Comparison of ENCODE assay signal across 10 mouse cellular contexts in the genomic region with DNA sequence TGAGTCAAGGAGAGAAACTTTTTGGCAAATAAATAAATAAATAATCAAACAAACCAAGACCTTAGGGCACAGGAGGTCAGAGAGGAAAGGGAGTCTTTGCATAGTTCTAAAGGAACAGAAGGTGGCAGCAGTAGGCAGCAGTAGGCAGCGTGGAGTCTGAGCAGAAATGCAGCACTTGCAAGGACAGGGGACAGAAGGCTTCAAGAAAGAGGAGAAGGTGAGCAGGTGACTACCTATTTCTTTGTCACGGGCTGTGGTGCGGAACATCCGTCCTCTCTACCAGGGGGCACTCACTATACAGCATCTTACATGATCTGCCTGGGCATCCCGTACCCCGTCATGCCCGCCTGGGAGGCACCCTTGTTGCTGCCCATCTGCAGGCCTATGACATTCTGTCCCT. TPM values are rescaled to one million over a fixed set of nuclear protein-coding genes. Genes with fewer than 3 reads are reported as not detected.
DNase-seq lines count a peak whose midpoint lies in the region; ATAC-seq lines count a peak whose summit lies in the region.
"Had no signal": no experiment of that assay in that cellular context is flagged by ENCODE, and none has a peak within 500 bp of the region (broad histone marks: within the 10 kb centered on the region; RNA-seq: fewer than 3 reads in every experiment).

No protein-coding gene starts in this region.

- H3K9me3 ChIP-seq in limb, embryonic 11.5 days (ENCODE audit: control insufficient read depth, low read length), result no peaks in the 10 kb centered on the region
- H3K9me3 ChIP-seq in limb, embryonic 10.5 days (replicated peaks), result no peaks in the 10 kb centered on the region
- H3K9me3 ChIP-seq in midbrain, embryonic 15.5 days, result no peaks in the 10 kb centered on the region
- H3K9me3 ChIP-seq: liver, embryonic 13.5 days had no signal

- no peaks in the 10 kb centered on the region for H3K36me3 ChIP-seq in limb, embryonic 11.5 days (ENCODE audit: control insufficient read depth, insufficient read depth, low read length)
- peaks cover 26% of the 10 kb centered on the region for H3K36me3 ChIP-seq in limb, embryonic 10.5 days
- peaks cover 13% of the 10 kb centered on the region; the same call in 1 of the 2 replicates for H3K36me3 ChIP-seq in midbrain, embryonic 15.5 days (replicated peaks)
- H3K36me3 ChIP-seq: liver, embryonic 13.5 days had no signal

- no peak overlapping the region for H3K4me2 ChIP-seq in limb, embryonic 11.5 days (ENCODE audit: low read depth, severe bottlenecking)
- H3K4me2 ChIP-seq in midbrain, embryonic 15.5 days, result no peak overlapping the region
- H3K4me2 ChIP-seq: liver, embryonic 13.5 days had no signal

- no peak overlapping the region for H3K9ac ChIP-seq in limb, embryonic 11.5 days (ENCODE audit: low read length)
- H3K9ac ChIP-seq in midbrain, embryonic 15.5 days, result no peak overlapping the region
- H3K9ac ChIP-seq: liver, embryonic 13.5 days had no signal

- WGBS in limb, embryonic 11.5 days, result 77% methylated on average over 7 of the region's 7 CpGs
- WGBS in limb, embryonic 10.5 days, result 71% methylated on average over 7 of the region's 7 CpGs
- 70% methylated on average over 7 of the region's 7 CpGs for WGBS in midbrain, embryonic 15.5 days

- no peaks in the 10 kb centered on the region for H3K27me3 ChIP-seq in limb, embryonic 11.5 days (ENCODE audit: control insufficient read depth, insufficient read depth, low read length)
- no peaks in the 10 kb centered on the region for H3K27me3 ChIP-seq in limb, embryonic 10.5 days (ENCODE audit: low read depth, poor library complexity, severe bottlenecking)
- no peaks in the 10 kb centered on the region for H3K27me3 ChIP-seq in midbrain, embryonic 15.5 days (replicated peaks)
- H3K27me3 ChIP-seq: liver, embryonic 13.5 days had no signal

- intact Hi-C loops in gastrocnemius, postnatal 36 days (cut with DNase I), result no loop called here

- H3K4me1 ChIP-seq in limb, embryonic 11.5 days (ENCODE audit: control insufficient read depth, insufficient read depth, low read length), result no peaks in the 10 kb centered on the region
- no peaks in the 10 kb centered on the region for H3K4me1 ChIP-seq in limb, embryonic 10.5 days
- 0 out of 2 replicates have a peak, but pooled peaks cover 2% of the 10 kb centered on the region for H3K4me1 ChIP-seq in midbrain, embryonic 15.5 days
- H3K4me1 ChIP-seq: liver, embryonic 13.5 days had no signal

- 0 out of 2 replicates have a peak, but pooled peaks have one; percentile 17 for ATAC-seq in limb, embryonic 11.5 days (ENCODE audit: insufficient number of reproducible peaks, low FRiP score, low TSS enrichment, low read depth)
- peak; percentile 12; the same call in 1 of the 2 replicates for ATAC-seq in midbrain, embryonic 15.5 days (replicated peaks)

- DNase-seq in limb, embryonic 11.5 days (ENCODE audit: low spot score), result peak; percentile 25
- no peak for DNase-seq in limb, embryonic 10.5 days (ENCODE audit: low spot score)
- DNase-seq in adipocyte (ENCODE audit: low spot score), result peak; percentile 43
- DNase-seq in embryo, embryonic 11 days, result peak; percentile 13
- no peak for DNase-seq in gastrocnemius, postnatal 36 days
- no peak for DNase-seq in right cerebral cortex, adult 2 months (ENCODE audit: low spot score in 2 of 2)
- DNase-seq: adrenal gland, postnatal 14 days; liver, embryonic 13.5 days had no signal

- H3K4me3 ChIP-seq in limb, embryonic 11.5 days (ENCODE audit: low read depth, low read length), result no peak overlapping the region
- no peak overlapping the region for H3K4me3 ChIP-seq in limb, embryonic 10.5 days
- H3K4me3 ChIP-seq in midbrain, embryonic 15.5 days, result no peak overlapping the region
- H3K4me3 ChIP-seq: liver, embryonic 13.5 days had no signal

- H3K27ac ChIP-seq in limb, embryonic 11.5 days (replicated peaks; ENCODE audit: low read depth, low read length), result no peak overlapping the region
- no peak overlapping the region for H3K27ac ChIP-seq in limb, embryonic 10.5 days
- H3K27ac ChIP-seq in midbrain, embryonic 15.5 days, result no peak overlapping the region
- H3K27ac ChIP-seq: liver, embryonic 13.5 days had no signal

RNA-seq across cellular contexts. Expression of a gene that starts 13.1 kb away (rescaled TPM):
- 29.2 and 30.2 TPM in 2 replicates for polyA plus RNA-seq in limb, embryonic 11.5 days (2014; fragmentation: Nextera tagmentation; extraction: Ambion mirVana)
- polyA plus RNA-seq in limb, embryonic 10.5 days (2016; fragmentation: Nextera tagmentation; extraction: Ambion mirVana), result 23.5 and 28.5 TPM in 2 replicates
- polyA plus RNA-seq in midbrain, embryonic 15.5 days (2015; fragmentation: Nextera tagmentation; extraction: Ambion mirVana), result 390 and 409 TPM in 2 replicates
- under 1 TPM; 0.20 to 0.42 TPM for total RNA-seq in gastrocnemius, postnatal 36 days (2021)

RNA-seq across cellular contexts. Expression of a gene that starts 17.8 kb away (rescaled TPM):
- polyA plus RNA-seq in limb, embryonic 11.5 days (2014; fragmentation: Nextera tagmentation; extraction: Ambion mirVana), result 0.21 and 0.37 TPM in 2 replicates
- 0.18 TPM in 1 of 2 replicates, not detected in the other for polyA plus RNA-seq in limb, embryonic 10.5 days (2016; fragmentation: Nextera tagmentation; extraction: Ambion mirVana)
- 0.59 and 0.72 TPM in 2 replicates for polyA plus RNA-seq in midbrain, embryonic 15.5 days (2015; fragmentation: Nextera tagmentation; extraction: Ambion mirVana)
- total RNA-seq in gastrocnemius, postnatal 36 days (2021), result not detected
- polyA plus RNA-seq: heart, embryonic 14.5 days had no signal

RNA-seq across cellular contexts. Expression of a gene that starts 31.5 kb away (rescaled TPM):
- 33.6 and 39.5 TPM in 2 replicates for polyA plus RNA-seq in limb, embryonic 11.5 days (2014; fragmentation: Nextera tagmentation; extraction: Ambion mirVana)
- 38.8 and 43.0 TPM in 2 replicates for polyA plus RNA-seq in limb, embryonic 10.5 days (2016; fragmentation: Nextera tagmentation; extraction: Ambion mirVana)
- polyA plus RNA-seq in midbrain, embryonic 15.5 days (2015; fragmentation: Nextera tagmentation; extraction: Ambion mirVana), result 42.0 and 43.7 TPM in 2 replicates
- total RNA-seq in gastrocnemius, postnatal 36 days (2021), result 10 to 100 TPM in 1 of 2 experiments, 1 to 10 TPM in 1; 9.2 to 10.2 TPM

RNA-seq across cellular contexts. Expression of a gene that starts 57.4 kb away (rescaled TPM):
- 0.09 and 0.14 TPM in 2 replicates for polyA plus RNA-seq in limb, embryonic 11.5 days (2014; fragmentation: Nextera tagmentation; extraction: Ambion mirVana)
- polyA plus RNA-seq in limb, embryonic 10.5 days (2016; fragmentation: Nextera tagmentation; extraction: Ambion mirVana), result 0.11 TPM in 1 of 2 replicates, not detected in the other
- polyA plus RNA-seq in midbrain, embryonic 15.5 days (2015; fragmentation: Nextera tagmentation; extraction: Ambion mirVana), result 0.10 TPM in 1 of 2 replicates, not detected in the other
- total RNA-seq in gastrocnemius, postnatal 36 days (2021), result not detected
- total RNA-seq: adrenal gland, postnatal 14 days had no signal
- polyA plus RNA-seq: heart, embryonic 14.5 days had no signal

Comparison
In these comparisons a context has a peak if more than half of its experiments do, and no peak if none do; other contexts are left out.
1. DNase-seq: peak in limb, embryonic 11.5 days (single experiment), adipocyte (single experiment) and embryo, embryonic 11 days (single experiment); none in limb, embryonic 10.5 days (single experiment), gastrocnemius, postnatal 36 days (0 of 2) and right cerebral cortex, adult 2 months (0 of 2).
2. RNA of a gene that starts 13.1 kb away (polyA plus RNA-seq): 390 to 409 TPM in midbrain, embryonic 15.5 days; 29.2 to 30.2 TPM in limb, embryonic 11.5 days and 23.5 to 28.5 TPM in limb, embryonic 10.5 days; every median in the first group is over 10 times any median in the second.